Mouse (Mus musculus) Patski (cell line): ENCODE data around the gene Pigk. TPM values are rescaled to one million over a fixed set of nuclear protein-coding genes. Genes with fewer than 3 reads are reported as not detected.
"Not testable (repeated sequence)": the region's sequence is repeated elsewhere in the genome, so short reads cannot be mapped to it uniquely, and the experiment has no call there.

ENCODE experiments used
- ATAC-seq: fragments of 100-300 bp; one replicate; pipeline ENCODE4 v1.8.0; 2021
- CTCF ChIA-PET: fragments of 350-600 bp; sonication (Branson Sonifier 250); formaldehyde crosslinking; loops from one replicate; lab custom pipeline; 2022; ENCODE audit warnings: inconsistent platforms; lab: Charles Lee
- POLR2A ChIA-PET: fragments of 350-600 bp; sonication (Branson Sonifier 250); formaldehyde crosslinking; loops from one replicate; lab custom pipeline; 2022; ENCODE audit warnings: antibody characterized with exemption, inconsistent platforms; lab: Charles Lee
- DNase-seq: peaks from one replicate; pipeline ENCODE4 v3.0.0-alpha.2; 2011; ENCODE audit warnings: low read depth, low spot score
- H3K27me3 ChIP-seq: fragments of 371-371 bp; one replicate; pipeline ENCODE4 v1.5.1; 2021
- CTCF ChIP-seq: fragments of 100-300 bp; IDR thresholded peaks from one replicate; pipeline ENCODE4 v1.5.1; 2021
- in situ Hi-C: fragments of 300-500 bp; cut with MboI; formaldehyde crosslinking; loops from 3 replicates; pipeline ENCODE4 v1.11.1; 2018; ENCODE audit warnings: low pct_unique_long_range_greater_than_20kb, mixed read lengths
- polyA plus RNA-seq: library from polyadenylated mRNA; unstranded; gene quantifications from one replicate; pipeline ENCODE4 v1.2.3, GENCODE M21; 2021

The Pigk gene
- polyA plus RNA-seq, 1 experiment from 2014 or later: 103 TPM

- ATAC-seq (no peak), DNase-seq (no peak)
- POLR2A ChIA-PET: no interaction called here
- no peak for TF ChIP-seq CTCF
- H3K27me3 ChIP-seq: no peaks in the 10 kb centered on the region
- in situ Hi-C loops: no loop called here
- CTCF ChIA-PET: no interaction called here
Measured at GRCm38 (mm10) chr3:152694950-152695349, 18.9 kb upstream of the Pigk start.

- POLR2A ChIA-PET: no interaction called here
- in situ Hi-C loops: no loop called here
Measured at GRCm38 (mm10) chr3:152698017-152698416, 15.9 kb upstream of the Pigk start.

GRCm38 (mm10) chr3:152699261-152699660 lies 14.6 kb upstream of the Pigk start:
- ChIA-PET POLR2A (no interaction called here), CTCF (interaction anchor here (1.6 to 1.8 kb wide), 2 partner anchors 10 to 27 kb away, joined by 3 to 4 read pairs; no protein-coding TSS in a partner anchor)
- DNase-seq (no peak), ATAC-seq (no peak)
- in situ Hi-C loops: no loop called here
- TF ChIP-seq CTCF: no peak
- H3K27me3 ChIP-seq: no peaks in the 10 kb centered on the region

More at GRCm38 (mm10) chr3:152698017-152698416, 15.9 kb upstream of the Pigk start:
- no peak for DNase-seq
- no peak for TF ChIP-seq CTCF
- no peaks in the 10 kb centered on the region for H3K27me3 ChIP-seq
- ATAC-seq: no peak
- CTCF ChIA-PET: interaction anchor here (1.0 to 1.5 kb wide), 2 partner anchors 19 to 63 kb away, joined by 3 read pairs; no protein-coding TSS in a partner anchor

GRCm38 (mm10) chr3:152701536-152701935 lies 12.4 kb upstream of the Pigk start:
- ATAC-seq, in situ Hi-C loops, H3K27me3 ChIP-seq: not testable (repeated sequence)

GRCm38 (mm10) chr3:152702274-152702843 lies 11.5 kb upstream of the Pigk start:
- in situ Hi-C loops: no loop called here
- POLR2A ChIA-PET: interaction anchor here (1.0 kb wide), 1 partner anchor 36 kb away, joined by 4 read pairs; no protein-coding TSS in a partner anchor
- H3K27me3 ChIP-seq: no peaks in the 10 kb centered on the region
- ATAC-seq: no peak
- CTCF ChIA-PET: interaction anchor here (0.8 to 1.4 kb wide), 3 partner anchors 13 to 308 kb away, joined by 3 to 4 read pairs (median 3); no protein-coding TSS in a partner anchor
- no peak for DNase-seq
- no peak for TF ChIP-seq CTCF

More at GRCm38 (mm10) chr3:152701536-152701935, 12.4 kb upstream of the Pigk start:
- POLR2A ChIA-PET: interaction anchor here (1.0 kb wide), 1 partner anchor 35 kb away, joined by 4 read pairs; no protein-coding TSS in a partner anchor
- CTCF ChIA-PET: interaction anchor here (1.4 kb wide), 1 partner anchor 13 kb away, joined by 4 read pairs; no protein-coding TSS in a partner anchor
- DNase-seq: not testable (repeated sequence)

GRCm38 (mm10) chr3:152705826-152706225 lies 8.1 kb upstream of the Pigk start:
- no peak for TF ChIP-seq CTCF
- no peak for DNase-seq
- ChIA-PET POLR2A (no interaction called here), CTCF (interaction anchor here (1.5 kb wide), 1 partner anchor 35 kb away, joined by 3 read pairs; no protein-coding TSS in a partner anchor)
- in situ Hi-C loops: no loop called here
- ATAC-seq: no peak
- no peaks in the 10 kb centered on the region for H3K27me3 ChIP-seq

- no peak for ATAC-seq
- in situ Hi-C loops: no loop called here
- no peak for TF ChIP-seq CTCF
- DNase-seq: no peak
- ChIA-PET POLR2A (interaction anchor here (0.6 kb wide), 1 partner anchor 1281 kb away, joined by 4 read pairs; no protein-coding TSS in a partner anchor), CTCF (interaction anchor here (0.9 to 2.5 kb wide), 8 partner anchors 11 to 312 kb away, joined by 3 to 10 read pairs (median 3); partner anchors contain the start of gene Zzz3)
- no peaks in the 10 kb centered on the region for H3K27me3 ChIP-seq
Measured at GRCm38 (mm10) chr3:152706901-152707300, 7.0 kb upstream of the Pigk start.

GRCm38 (mm10) chr3:152707321-152707823 lies 6.5 kb upstream of the Pigk start:
- H3K27me3 ChIP-seq: no peaks in the 10 kb centered on the region
- no peak for TF ChIP-seq CTCF
- ATAC-seq (peak; percentile 90), DNase-seq (no peak)
- POLR2A ChIA-PET: interaction anchor here (0.6 kb wide), 1 partner anchor 310 kb away, joined by 8 read pairs; no protein-coding TSS in a partner anchor
- in situ Hi-C loops: no loop called here
- CTCF ChIA-PET: interaction anchor here (0.7 to 2.5 kb wide), 10 partner anchors 12 to 312 kb away, joined by 3 to 10 read pairs (median 3); partner anchors contain the start of gene Zzz3

GRCm38 (mm10) chr3:152709936-152710335 lies 4.0 kb upstream of the Pigk start:
- peak; percentile 77 for TF ChIP-seq CTCF
- in situ Hi-C loops: loop anchor here (5.0 kb wide), 1 partner anchor 233 kb away; no protein-coding TSS in a partner anchor
- ATAC-seq (no peak), DNase-seq (no peak)
- no peaks in the 10 kb centered on the region for H3K27me3 ChIP-seq
- ChIA-PET CTCF (interaction anchor here (0.6 to 2.3 kb wide), 11 partner anchors 13 to 249 kb away, joined by 3 to 10 read pairs (median 4); no protein-coding TSS in a partner anchor), POLR2A (no interaction called here)

- CTCF ChIA-PET: interaction anchor here (0.9 to 2.2 kb wide), 6 partner anchors 9 to 245 kb away, joined by 3 to 7 read pairs (median 3); no protein-coding TSS in a partner anchor
- in situ Hi-C loops: loop anchor here (5.0 kb wide), 1 partner anchor 236 kb away; no protein-coding TSS in a partner anchor
Measured at GRCm38 (mm10) chr3:152712957-152713356, 943 bp upstream of the Pigk start.

More at GRCm38 (mm10) chr3:152712957-152713356, 943 bp upstream of the Pigk start:
- H3K27me3 ChIP-seq: no peaks in the 10 kb centered on the region
- ATAC-seq (no peak), DNase-seq (no peak)
- TF ChIP-seq CTCF: no peak
- POLR2A ChIA-PET: interaction anchor here (0.5 to 1.2 kb wide), 4 partner anchors 10 to 246 kb away, joined by 3 to 4 read pairs (median 3); no protein-coding TSS in a partner anchor
